Mouse (Mus musculus): ENCODE results near the gene Npcd.
"Not testable (repeated sequence)": the region's sequence is repeated elsewhere in the genome, so short reads cannot be mapped to it uniquely, and the experiment has no call there.

- not testable (repeated sequence) for TF ChIP-seq POLR2A (IDR thresholded peaks at IDR 0.05; ENCODE audit: low read depth, low read length); CTCF (IDR thresholded peaks at IDR 0.05; ENCODE audit: extremely low read depth, insufficient read length, insufficient replicate concordance, low read depth, low read length)
Measured at GRCm38 (mm10) chr15:79812840-79813239, 21.2 kb downstream of the Npcd start.
